10 mouse cellular contexts compared by ENCODE assay signal in the genomic region with DNA sequence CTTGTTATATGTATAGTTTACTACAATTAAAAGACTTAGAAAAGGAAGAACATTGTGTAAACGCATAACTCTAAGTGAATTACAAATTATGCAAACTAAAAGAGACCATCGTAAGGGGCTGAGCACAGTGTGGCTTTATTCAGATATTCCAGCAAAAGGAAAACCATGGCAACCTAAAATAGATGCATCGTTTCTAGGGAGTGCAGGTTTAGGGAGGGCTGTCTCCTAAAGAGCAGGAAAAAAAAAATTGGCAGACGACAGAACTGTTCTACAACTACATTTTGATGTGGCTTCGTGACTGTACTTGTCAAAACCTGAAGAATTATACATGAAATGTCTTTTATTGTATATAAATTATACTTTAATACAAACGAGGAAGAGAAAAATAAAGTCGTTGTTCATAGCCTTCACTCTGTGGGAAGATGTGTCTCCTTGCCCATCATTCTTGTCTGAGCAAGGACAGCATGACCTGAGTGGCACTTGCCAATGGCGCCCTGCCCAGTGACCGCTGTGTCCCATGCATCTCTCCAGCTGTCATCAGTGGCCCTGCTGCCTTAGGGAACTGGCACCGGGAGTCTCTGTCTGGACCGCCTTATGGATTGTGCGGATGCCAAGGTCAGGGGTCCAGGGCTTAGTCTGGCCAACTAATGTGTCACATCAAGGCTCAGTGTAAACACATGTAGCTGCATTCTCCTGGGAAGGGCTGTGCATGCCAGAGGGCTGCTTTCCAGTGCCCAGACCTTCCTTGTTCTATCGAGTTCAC.
DNase-seq lines count a peak whose midpoint lies in the region; ATAC-seq and TF ChIP-seq lines count a peak whose summit lies in the region.
"Had no signal": no experiment of that assay in that cellular context is flagged by ENCODE, and none has a peak within 500 bp of the region (broad histone marks: within the 10 kb centered on the region; RNA-seq: fewer than 3 reads in every experiment).

No protein-coding gene starts in this region.

- no peak overlapping the region for H3K27ac ChIP-seq in heart, adult 2 months
- no peak overlapping the region for H3K27ac ChIP-seq in heart, embryonic 11.5 days (ENCODE audit: low read depth, low read length)

- H3K4me3 ChIP-seq in heart, adult 2 months: no peak overlapping the region
- no peak overlapping the region for H3K4me3 ChIP-seq in heart, embryonic 11.5 days (ENCODE audit: low read depth, low read length)
- H3K4me3 ChIP-seq: megakaryocyte, embryonic 14.5 days had no signal

- TF ChIP-seq EP300 in heart, adult 2 months (IDR thresholded peaks at IDR 0.05; ENCODE audit: insufficient read depth, low read depth, low read length): peak; percentile 63; the same call in 1 of the 2 replicates

- peak; percentile 53 to 64 for DNase-seq in heart, adult 2 months
- peak; percentile 16 for DNase-seq in Muller cell, postnatal 12 days (ENCODE audit: inconsistent ontology term)
- peak; percentile 93 for DNase-seq in brain, adult 2 months (ENCODE audit: low read depth, low spot score)
- DNase-seq in heart, adult 9 months (ENCODE audit: low spot score in 2 of 2): peak; percentile 36 to 52
- no peak for DNase-seq in thymus, postnatal 10 days (ENCODE audit: low spot score in 2 of 2)
- DNase-seq in thymus, adult 18-20 months: no peak
- DNase-seq in kidney, adult 9 months: no peak
- DNase-seq: kidney, postnatal 36 days had no signal

- no peaks in the 10 kb centered on the region for H3K79me2 ChIP-seq in heart, adult 2 months (replicated peaks; ENCODE audit: control insufficient read depth, insufficient read depth, low read length)

- H3K9ac ChIP-seq in heart, adult 2 months (ENCODE audit: low read depth, low read length): no peak overlapping the region
- H3K9ac ChIP-seq in heart, embryonic 11.5 days (ENCODE audit: low read depth, low read length): no peak overlapping the region

- no peak for ATAC-seq in heart, embryonic 11.5 days (replicated peaks; ENCODE audit: insufficient number of reproducible peaks, low FRiP score, low TSS enrichment)

- no peak for TF ChIP-seq CTCF in heart, adult 2 months (IDR thresholded peaks at IDR 0.05)

- H3K4me1 ChIP-seq in heart, adult 2 months (ENCODE audit: control insufficient read depth, insufficient read depth, low read length): no peaks in the 10 kb centered on the region; the same call in 1 of the 2 replicates
- H3K4me1 ChIP-seq in heart, embryonic 11.5 days (ENCODE audit: control insufficient read depth, insufficient read depth, low read length): no peaks in the 10 kb centered on the region
- H3K4me1 ChIP-seq: megakaryocyte, embryonic 14.5 days had no signal

- 56% methylated on average over 13 of the region's 13 CpGs for WGBS in heart, adult 2 months
- WGBS in heart, embryonic 11.5 days (ENCODE audit: insufficient replicate concordance): 74% methylated on average over 13 of the region's 13 CpGs

- TF ChIP-seq POLR2A in heart, adult 2 months (IDR thresholded peaks at IDR 0.05; ENCODE audit: insufficient read depth, low read depth, low read length): no peak

- intact Hi-C loops in heart, adult 2 months (cut with DNase I): no loop called here

- H3K9me3 ChIP-seq in heart, embryonic 11.5 days (replicated peaks; ENCODE audit: control insufficient read depth, low read length): peaks cover 4% of the 10 kb centered on the region; the same call in 1 of the 2 replicates

- no peaks in the 10 kb centered on the region for H3K27me3 ChIP-seq in heart, adult 2 months (ENCODE audit: control insufficient read depth, insufficient read depth, low read length)
- no peaks in the 10 kb centered on the region for H3K27me3 ChIP-seq in heart, embryonic 11.5 days (ENCODE audit: control insufficient read depth, insufficient read depth, low read length)
- H3K27me3 ChIP-seq: megakaryocyte, embryonic 14.5 days had no signal

- H3K36me3 ChIP-seq in heart, adult 2 months (ENCODE audit: control insufficient read depth, insufficient read depth, low read length): no peaks in the 10 kb centered on the region
- no peaks in the 10 kb centered on the region for H3K36me3 ChIP-seq in heart, embryonic 11.5 days (ENCODE audit: control insufficient read depth, insufficient read depth, low read length)

- H3K4me2 ChIP-seq in heart, embryonic 11.5 days: no peak overlapping the region

Comparison
In these comparisons a context has a peak if more than half of its experiments do, and no peak if none do; other contexts are left out.
1. DNase-seq: peak in heart, adult 2 months (2 of 2), Muller cell, postnatal 12 days (single experiment), brain, adult 2 months (single experiment) and heart, adult 9 months (2 of 2); none in thymus, postnatal 10 days (0 of 2), thymus, adult 18-20 months (0 of 2) and kidney, adult 9 months (single experiment).